Mouse (Mus musculus): ENCODE results near the gene Cbx4.

DNA sequence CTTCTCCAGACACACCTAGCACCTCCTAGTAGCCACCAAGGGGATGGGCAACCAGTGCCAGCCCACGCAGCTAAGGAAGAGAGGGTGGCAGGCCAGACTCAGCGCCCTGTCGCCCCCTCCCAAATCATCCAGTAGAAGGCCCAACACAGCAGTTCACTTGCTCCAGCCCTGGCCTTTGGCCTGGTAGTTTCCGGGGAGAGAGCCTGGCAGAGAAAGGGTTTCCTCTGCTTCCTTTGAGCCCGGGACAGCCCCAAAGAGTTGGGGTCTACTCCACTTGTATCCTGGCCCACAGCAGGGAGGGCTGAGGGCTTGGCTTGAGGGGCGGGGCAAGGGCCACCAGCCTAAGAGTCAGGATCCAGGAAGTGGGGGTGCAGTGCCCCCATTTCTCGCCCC is 6.6 kb downstream of the Cbx4 start:
- TF ChIP-seq EP300 (optimal IDR thresholded peaks at IDR 0.05) (no peak), CTCF (IDR thresholded peaks at IDR 0.05; ENCODE audit: low read depth) (no peak)
